Comparison of ENCODE assay signal across 24 mouse cellular contexts in the genomic region with DNA sequence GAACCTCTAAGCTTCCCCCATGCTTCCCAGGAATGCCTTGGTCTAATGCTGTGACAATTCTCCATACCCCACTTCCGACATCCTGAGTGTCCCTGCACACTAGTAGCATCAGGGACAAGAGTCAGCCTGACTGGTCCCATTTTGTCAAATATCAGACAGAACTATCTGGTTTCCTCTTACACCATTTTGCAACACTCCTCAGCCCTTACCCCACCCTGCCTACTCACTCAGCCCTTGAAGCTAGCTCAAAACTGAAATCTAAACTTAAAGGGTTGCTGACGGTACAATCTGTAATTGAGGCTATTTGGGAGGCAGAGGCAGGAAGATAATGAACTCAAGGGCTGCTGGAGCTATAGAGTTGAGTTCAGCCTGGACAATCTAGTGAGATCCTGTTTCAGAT. TPM values are rescaled to one million over a fixed set of nuclear protein-coding genes. Genes with fewer than 3 reads are reported as not detected.
"Had no signal": no experiment of that assay in that cellular context is flagged by ENCODE, and none has a peak within 500 bp of the region (broad histone marks: within the 10 kb centered on the region; RNA-seq: fewer than 3 reads in every experiment).

No protein-coding gene starts in this region.

- H3K9me3 ChIP-seq: limb, embryonic 10.5 days; limb, embryonic 13.5 days; lung, embryonic 15.5 days; neural tube, embryonic 12.5 days; neural tube, embryonic 15.5 days; stomach, embryonic 15.5 days had no signal

- DNase-seq: kidney, adult 18-20 months; kidney, adult 9 months; kidney, postnatal 25 days; layer of hippocampus, adult 9-11 months; lung, adult 18-20 months; lung, postnatal 10 days; lung, postnatal 36 days; midbrain, embryonic 14.5 days; right cerebral cortex, adult 18-20 months; right cerebral cortex, postnatal 14 days; right cerebral cortex, postnatal 4 days; thymus, postnatal 36 days had no signal

- H3K4me3 ChIP-seq: layer of hippocampus, adult 2 months; limb, embryonic 10.5 days; limb, embryonic 13.5 days; lung, embryonic 15.5 days; neural tube, embryonic 12.5 days; neural tube, embryonic 15.5 days; stomach, embryonic 15.5 days had no signal

- H3K4me2 ChIP-seq: limb, embryonic 13.5 days; lung, embryonic 15.5 days; neural tube, embryonic 12.5 days; neural tube, embryonic 15.5 days; stomach, embryonic 15.5 days had no signal

- H3K9ac ChIP-seq: limb, embryonic 13.5 days; lung, embryonic 15.5 days; neural tube, embryonic 12.5 days; neural tube, embryonic 15.5 days; stomach, embryonic 15.5 days had no signal

- H3K27ac ChIP-seq: layer of hippocampus, adult 2 months; limb, embryonic 10.5 days; limb, embryonic 13.5 days; lung, embryonic 15.5 days; neural tube, embryonic 12.5 days; neural tube, embryonic 15.5 days; stomach, embryonic 15.5 days had no signal

- ATAC-seq: inflammation-experienced regulatory T-cells, adult 6 months; intestine, embryonic 16.5 days had no signal

- H3K4me1 ChIP-seq: limb, embryonic 13.5 days; lung, embryonic 15.5 days; neural tube, embryonic 12.5 days; stomach, embryonic 15.5 days had no signal

- H3K27me3 ChIP-seq: limb, embryonic 13.5 days; lung, embryonic 15.5 days; neural tube, embryonic 12.5 days; neural tube, embryonic 15.5 days; stomach, embryonic 15.5 days had no signal

RNA-seq across cellular contexts. Expression of a gene that starts 13.3 kb away (rescaled TPM):
- total RNA-seq: left cerebral cortex, adult 18-20 months; left cerebral cortex, postnatal 25 days had no signal
- polyA plus RNA-seq: inflammation-experienced regulatory T-cells, adult 6 months had no signal

RNA-seq across cellular contexts. Expression of a gene that starts 46.4 kb away (rescaled TPM):
- total RNA-seq: liver, adult 2 months had no signal
- polyA plus RNA-seq: inflammation-experienced regulatory T-cells, adult 6 months; liver, adult 2 months had no signal
